Mouse (Mus musculus) kidney, adult 2 months (tissue): Measurements from ENCODE around the gene Arhgef1.

Experiments
- CTCF ChIP-seq: fragments of 200-500 bp; conservative IDR thresholded peaks from 2 replicates; pipeline ENCODE4 v1.5.1; 2011; ENCODE audit warnings: low read depth, mild to moderate bottlenecking, control low read depth, low read length, moderate library complexity, mixed read lengths; ENCODE audit not compliant: insufficient read depth, insufficient read length
- POLR2A ChIP-seq: fragments of 200-500 bp; IDR thresholded peaks from one replicate; pipeline ENCODE4 v1.6.1; 2011; ENCODE audit warnings: low read depth, low read length, control low read depth

- no peak for TF ChIP-seq POLR2A
- TF ChIP-seq CTCF: no peak
Observed at GRCm38 (mm10) chr7:24954450-24954849, 51.7 kb downstream of the Arhgef1 start.
